In genomic region chr5:35104183-35104959, GRCm38 (mm10) we compare ENCODE assay signal across 8 mouse cellular contexts. TPM values are rescaled to one million over a fixed set of nuclear protein-coding genes. Genes with fewer than 3 reads are reported as not detected.
DNase-seq lines count a peak whose midpoint lies in the region; ATAC-seq and TF ChIP-seq lines count a peak whose summit lies in the region.

No protein-coding gene starts in this region.

- H3K9me3 ChIP-seq in lung, postnatal 0 days (ENCODE audit: low read length): no peaks in the 10 kb centered on the region
- no peaks in the 10 kb centered on the region for H3K9me3 ChIP-seq in hindbrain, embryonic 10.5 days
- no peaks in the 10 kb centered on the region for H3K9me3 ChIP-seq in limb, embryonic 12.5 days
- H3K9me3 ChIP-seq in stomach, embryonic 16.5 days (replicated peaks; ENCODE audit: control insufficient read depth, low read length): no peaks in the 10 kb centered on the region

- peak; percentile 31 for DNase-seq in lung, postnatal 0 days (ENCODE audit: low spot score)
- no peak for DNase-seq in lung, adult 2 months
- no peak for DNase-seq in hindbrain, embryonic 10.5 days (ENCODE audit: low spot score)
- no peak for DNase-seq in urinary bladder, postnatal 4 days (ENCODE audit: low spot score in 2 of 2)
- DNase-seq in left cerebral cortex, adult 9 months (ENCODE audit: low spot score in 2 of 2): no peak
- DNase-seq in adrenal gland, postnatal 14 days: no peak

- H3K9ac ChIP-seq in lung, postnatal 0 days (replicated peaks; ENCODE audit: low read depth): no peak overlapping the region
- H3K9ac ChIP-seq in limb, embryonic 12.5 days (replicated peaks): 0 out of 2 replicates have a peak overlapping the region, but pooled peaks have one; percentile 18
- peak overlapping the region; percentile 48 for H3K9ac ChIP-seq in stomach, embryonic 16.5 days (ENCODE audit: low read length)

- H3K36me3 ChIP-seq in lung, postnatal 0 days (ENCODE audit: insufficient read depth, low read length): peaks cover 23% of the 10 kb centered on the region; the same call in 1 of the 2 replicates
- H3K36me3 ChIP-seq in hindbrain, embryonic 10.5 days: peaks cover 33% of the 10 kb centered on the region
- peaks cover 33% of the 10 kb centered on the region for H3K36me3 ChIP-seq in limb, embryonic 12.5 days
- peaks cover 16% of the 10 kb centered on the region for H3K36me3 ChIP-seq in stomach, embryonic 16.5 days (ENCODE audit: control insufficient read depth, insufficient read depth, low read length)

- no peak for TF ChIP-seq POLR2A in lung, adult 2 months (IDR thresholded peaks at IDR 0.05; ENCODE audit: borderline replicate concordance, extremely low read depth, low read depth, low read length)

- TF ChIP-seq CTCF in lung, postnatal 0 days (IDR thresholded peaks at IDR 0.05): no peak
- TF ChIP-seq CTCF in lung, adult 2 months (IDR thresholded peaks at IDR 0.05; ENCODE audit: insufficient read depth, low read length): no peak

- peak overlapping the region; percentile 83 for H3K27ac ChIP-seq in lung, postnatal 0 days (ENCODE audit: low read length)
- peak overlapping the region; percentile 47; the same call in 1 of the 2 replicates for H3K27ac ChIP-seq in hindbrain, embryonic 10.5 days
- no peak overlapping the region for H3K27ac ChIP-seq in limb, embryonic 12.5 days
- peak overlapping the region; percentile 4; the same call in 1 of the 2 replicates for H3K27ac ChIP-seq in stomach, embryonic 16.5 days (ENCODE audit: low read length)

- H3K4me2 ChIP-seq in lung, postnatal 0 days (replicated peaks; ENCODE audit: low read depth, low read length): peak overlapping the region; percentile 71
- peak overlapping the region; percentile 63 for H3K4me2 ChIP-seq in limb, embryonic 12.5 days
- H3K4me2 ChIP-seq in stomach, embryonic 16.5 days (ENCODE audit: low read depth, low read length): peak overlapping the region; percentile 67

- no peaks in the 10 kb centered on the region for H3K27me3 ChIP-seq in lung, postnatal 0 days (replicated peaks; ENCODE audit: insufficient read depth, low read length)
- no peaks in the 10 kb centered on the region for H3K27me3 ChIP-seq in hindbrain, embryonic 10.5 days (ENCODE audit: insufficient read depth, poor library complexity, severe bottlenecking)
- H3K27me3 ChIP-seq in limb, embryonic 12.5 days: no peaks in the 10 kb centered on the region; the same call in 1 of the 2 replicates
- no peaks in the 10 kb centered on the region for H3K27me3 ChIP-seq in stomach, embryonic 16.5 days (ENCODE audit: control insufficient read depth, insufficient read depth, low read length)

- H3K4me3 ChIP-seq in lung, postnatal 0 days (ENCODE audit: low read depth, low read length): peak overlapping the region; percentile 77
- no peak overlapping the region for H3K4me3 ChIP-seq in lung, adult 2 months (replicated peaks; ENCODE audit: extremely low read depth, low read depth, low read length)
- peak overlapping the region; percentile 75 for H3K4me3 ChIP-seq in hindbrain, embryonic 10.5 days
- peak overlapping the region; percentile 78 for H3K4me3 ChIP-seq in limb, embryonic 12.5 days (replicated peaks)
- H3K4me3 ChIP-seq in stomach, embryonic 16.5 days (replicated peaks; ENCODE audit: low read length): peak overlapping the region; percentile 79

- WGBS in lung, postnatal 0 days: 46% methylated on average over 8 of the region's 8 CpGs
- WGBS in lung, adult 2 months: 65% methylated on average over 8 of the region's 8 CpGs
- 67% methylated on average over 8 of the region's 8 CpGs for WGBS in hindbrain, embryonic 10.5 days
- WGBS in limb, embryonic 12.5 days: 65% methylated on average over 8 of the region's 8 CpGs
- 46% methylated on average over 8 of the region's 8 CpGs for WGBS in stomach, embryonic 16.5 days

- H3K4me1 ChIP-seq in lung, postnatal 0 days (ENCODE audit: insufficient read depth, low read depth, low read length): peaks cover 23% of the 10 kb centered on the region; the same call in 1 of the 2 replicates
- H3K4me1 ChIP-seq in lung, adult 2 months (ENCODE audit: control insufficient read depth, insufficient read depth, low read length): peaks cover 13% of the 10 kb centered on the region
- H3K4me1 ChIP-seq in hindbrain, embryonic 10.5 days (replicated peaks): peaks cover 28% of the 10 kb centered on the region
- H3K4me1 ChIP-seq in limb, embryonic 12.5 days (replicated peaks): peaks cover 24% of the 10 kb centered on the region
- H3K4me1 ChIP-seq in stomach, embryonic 16.5 days (ENCODE audit: control insufficient read depth, insufficient read depth, low read length): peaks cover 13% of the 10 kb centered on the region

- ATAC-seq in lung, postnatal 0 days: no peak
- ATAC-seq in limb, embryonic 12.5 days (ENCODE audit: insufficient number of reproducible peaks, insufficient read depth, low FRiP score, low TSS enrichment, low read depth): 0 out of 2 replicates have a peak, but pooled peaks have one; percentile 4
- peak; percentile 6; the same call in 1 of the 2 replicates for ATAC-seq in stomach, embryonic 16.5 days (ENCODE audit: insufficient read depth, low FRiP score)

- no peak for TF ChIP-seq EP300 in lung, postnatal 0 days (IDR thresholded peaks at IDR 0.05)

RNA-seq across cellular contexts. Expression of gene Lrpap1, which starts 1.2 kb away (rescaled TPM):
- polyA plus RNA-seq in lung, postnatal 0 days (2015; fragmentation: Nextera tagmentation; extraction: Ambion mirVana): 170 and 184 TPM in 2 replicates
- 41.6 and 59.7 TPM in 2 replicates for polyA plus RNA-seq in lung, adult 2 months (2012; rRNA removed)
- polyA plus RNA-seq in hindbrain, embryonic 10.5 days (2016; fragmentation: Nextera tagmentation; extraction: Ambion mirVana): 89.7 and 98.6 TPM in 2 replicates
- polyA plus RNA-seq in limb, embryonic 12.5 days (2016; fragmentation: Nextera tagmentation; extraction: Ambion mirVana): 83.5 and 93.0 TPM in 2 replicates
- 156 and 192 TPM in 2 replicates for polyA plus RNA-seq in stomach, embryonic 16.5 days (2015; fragmentation: Nextera tagmentation; extraction: Ambion mirVana)
- 80.8 and 88.8 TPM in 2 replicates for total RNA-seq in adrenal gland, postnatal 14 days (2021)

RNA-seq across cellular contexts. Expression of gene Dok7, which starts 47.8 kb away (rescaled TPM):
- 0.56 and 0.67 TPM in 2 replicates for polyA plus RNA-seq in lung, postnatal 0 days (2015; fragmentation: Nextera tagmentation; extraction: Ambion mirVana)
- polyA plus RNA-seq in lung, adult 2 months (2012; rRNA removed): 1.9 and 2.3 TPM in 2 replicates
- polyA plus RNA-seq in hindbrain, embryonic 10.5 days (2016; fragmentation: Nextera tagmentation; extraction: Ambion mirVana): 0.30 and 0.52 TPM in 2 replicates
- 2.6 and 2.9 TPM in 2 replicates for polyA plus RNA-seq in limb, embryonic 12.5 days (2016; fragmentation: Nextera tagmentation; extraction: Ambion mirVana)
- 1.9 and 2.0 TPM in 2 replicates for polyA plus RNA-seq in stomach, embryonic 16.5 days (2015; fragmentation: Nextera tagmentation; extraction: Ambion mirVana)
- 10.7 and 12.4 TPM in 2 replicates for total RNA-seq in adrenal gland, postnatal 14 days (2021)
